Mouse (Mus musculus) midbrain, embryonic 14.5 days (tissue): ENCODE results near the gene 2210010C04Rik. TPM values are rescaled to one million over a fixed set of nuclear protein-coding genes. Genes with fewer than 3 reads are reported as not detected.

Experiments
- polyA plus RNA-seq: library from polyadenylated mRNA; unstranded; fragments of >200 nt; fragmentation: Nextera tagmentation; extraction: Ambion mirVana; gene quantifications from 2 replicates; pipeline ENCODE4 v1.2.1, GENCODE M21; 2014

Gene 2210010C04Rik
- polyA plus RNA-seq, 1 experiment from 2014 or later = not detected

Other genes with a start within 250 kb of the 2210010C04Rik start
- gene Moxd2, start 148.0 kb downstream of the 2210010C04Rik start, polyA plus RNA-seq = not detected in 2 replicates
- gene Prss58, start 135.1 kb downstream of the 2210010C04Rik start, polyA plus RNA-seq = not detected in 2 replicates
- not detected in 2 replicates for gene 1700074P13Rik, start 95.0 kb downstream of the 2210010C04Rik start, polyA plus RNA-seq
- not detected in 2 replicates for gene Gm4744, start 83.6 kb downstream of the 2210010C04Rik start, polyA plus RNA-seq
- gene 1810009J06Rik, start 70.8 kb downstream of the 2210010C04Rik start, polyA plus RNA-seq = not detected in 2 replicates
- not detected in 2 replicates for gene Gm2663, start 36.0 kb downstream of the 2210010C04Rik start, polyA plus RNA-seq